ENCODE assay signal across 12 mouse cellular contexts in genomic region chr1:187907871-187908270, GRCm38 (mm10).
A peak's percentile ranks its signal among the peaks of the same experiment; 100 is the strongest.
DNase-seq lines count a peak whose midpoint lies in the region; ATAC-seq and TF ChIP-seq lines count a peak whose summit lies in the region.
"Had no signal": no experiment of that assay in that cellular context is flagged by ENCODE, and none has a peak within 500 bp of the region (broad histone marks: within the 10 kb centered on the region; RNA-seq: fewer than 3 reads in every experiment).

No protein-coding gene starts in this region.

- DNase-seq in heart, postnatal 36 days = no peak
- peak; percentile 86 for DNase-seq in midbrain, embryonic 11.5 days (ENCODE audit: low spot score, missing footprints)
- DNase-seq in midbrain, postnatal 0 days (ENCODE audit: low spot score) = no peak
- DNase-seq in fibroblast of lung, adult 2 months (ENCODE audit: low read depth) = peak; percentile 25
- peak; percentile 51 for DNase-seq in retina, postnatal 1 day
- no peak for DNase-seq in adrenal gland, postnatal 4 days (ENCODE audit: low spot score in 2 of 2)
- DNase-seq in right cerebral cortex, postnatal 14 days = no peak
- DNase-seq: cerebellum, postnatal 14 days; liver, embryonic 13.5 days had no signal

- peaks cover 33% of the 10 kb centered on the region for H3K4me1 ChIP-seq in heart, embryonic 12.5 days (replicated peaks)
- H3K4me1 ChIP-seq in midbrain, embryonic 11.5 days (ENCODE audit: control insufficient read depth, insufficient read depth, low read length) = peaks cover 7% of the 10 kb centered on the region; the same call in 1 of the 2 replicates
- no peaks in the 10 kb centered on the region for H3K4me1 ChIP-seq in midbrain, postnatal 0 days (ENCODE audit: insufficient read depth, low read length)
- H3K4me1 ChIP-seq: liver, embryonic 13.5 days had no signal

- no peaks in the 10 kb centered on the region for H3K27me3 ChIP-seq in heart, embryonic 12.5 days (replicated peaks)
- no peaks in the 10 kb centered on the region for H3K27me3 ChIP-seq in midbrain, embryonic 11.5 days (ENCODE audit: control insufficient read depth, insufficient read depth, low read length)
- H3K27me3 ChIP-seq in midbrain, postnatal 0 days (ENCODE audit: insufficient read depth, low read length) = no peaks in the 10 kb centered on the region
- H3K27me3 ChIP-seq: CH12.LX; liver, embryonic 13.5 days had no signal

- H3K27ac ChIP-seq in heart, embryonic 12.5 days (ENCODE audit: poor library complexity, severe bottlenecking) = peak overlapping the region; percentile 77
- no peak overlapping the region; the same call in 1 of the 2 replicates for H3K27ac ChIP-seq in midbrain, embryonic 11.5 days (ENCODE audit: low read depth, low read length)
- no peak overlapping the region for H3K27ac ChIP-seq in midbrain, postnatal 0 days (ENCODE audit: low read depth, low read length)
- H3K27ac ChIP-seq: layer of hippocampus, adult 2 months; liver, embryonic 13.5 days had no signal

- no peak for TF ChIP-seq CTCF in midbrain, postnatal 0 days (IDR thresholded peaks at IDR 0.05)

- intact Hi-C loops in heart, postnatal 36 days (cut with DNase I) = no loop called here

- ATAC-seq in heart, embryonic 12.5 days (ENCODE audit: insufficient number of reproducible peaks, low FRiP score) = no peak
- peak; percentile 85 for ATAC-seq in midbrain, embryonic 11.5 days (ENCODE audit: low FRiP score)
- ATAC-seq in midbrain, postnatal 0 days (ENCODE audit: low FRiP score) = no peak

- H3K36me3 ChIP-seq in heart, embryonic 12.5 days = no peaks in the 10 kb centered on the region
- H3K36me3 ChIP-seq in midbrain, embryonic 11.5 days (ENCODE audit: control insufficient read depth, insufficient read depth, low read length) = no peaks in the 10 kb centered on the region
- H3K36me3 ChIP-seq in midbrain, postnatal 0 days (ENCODE audit: insufficient read depth, low read length) = no peaks in the 10 kb centered on the region
- H3K36me3 ChIP-seq: liver, embryonic 13.5 days had no signal

- H3K4me3 ChIP-seq in heart, embryonic 12.5 days = no peak overlapping the region
- no peak overlapping the region for H3K4me3 ChIP-seq in midbrain, embryonic 11.5 days (ENCODE audit: low read depth, low read length)
- H3K4me3 ChIP-seq in midbrain, postnatal 0 days (ENCODE audit: low read depth, low read length) = no peak overlapping the region
- H3K4me3 ChIP-seq: layer of hippocampus, adult 2 months; liver, embryonic 13.5 days had no signal

- WGBS in heart, embryonic 12.5 days = 7% methylated on average over 3 of the region's 3 CpGs
- WGBS in midbrain, embryonic 11.5 days = 2% methylated on average over 3 of the region's 3 CpGs
- 12% methylated on average over 3 of the region's 3 CpGs for WGBS in midbrain, postnatal 0 days

- no peak overlapping the region for H3K9ac ChIP-seq in heart, embryonic 12.5 days
- no peak overlapping the region for H3K9ac ChIP-seq in midbrain, embryonic 11.5 days (ENCODE audit: low read length)
- H3K9ac ChIP-seq in midbrain, postnatal 0 days (replicated peaks; ENCODE audit: low read length, poor library complexity, severe bottlenecking) = no peak overlapping the region
- H3K9ac ChIP-seq: liver, embryonic 13.5 days had no signal

- H3K9me3 ChIP-seq in heart, embryonic 12.5 days (replicated peaks) = no peaks in the 10 kb centered on the region
- H3K9me3 ChIP-seq in midbrain, embryonic 11.5 days (ENCODE audit: control insufficient read depth, low read length) = no peaks in the 10 kb centered on the region
- no peaks in the 10 kb centered on the region for H3K9me3 ChIP-seq in midbrain, postnatal 0 days (ENCODE audit: low read length)
- H3K9me3 ChIP-seq: liver, embryonic 13.5 days had no signal

- no peak overlapping the region for H3K4me2 ChIP-seq in heart, embryonic 12.5 days
- H3K4me2 ChIP-seq in midbrain, embryonic 11.5 days = no peak overlapping the region
- H3K4me2 ChIP-seq in midbrain, postnatal 0 days (ENCODE audit: low read depth, low read length, poor library complexity, severe bottlenecking) = no peak overlapping the region
- H3K4me2 ChIP-seq: liver, embryonic 13.5 days had no signal

Comparison
In these comparisons a context has a peak if more than half of its experiments do, and no peak if none do; other contexts are left out.
1. DNase-seq: peak in midbrain, embryonic 11.5 days (single experiment), fibroblast of lung, adult 2 months (single experiment) and retina, postnatal 1 day (single experiment); none in heart, postnatal 36 days (0 of 2), midbrain, postnatal 0 days (single experiment), adrenal gland, postnatal 4 days (0 of 2) and right cerebral cortex, postnatal 14 days (single experiment).